Mouse (Mus musculus) myocyte (in vitro differentiated cells): ENCODE measurements around the gene Pawr. TPM values are rescaled to one million over a fixed set of nuclear protein-coding genes. Genes with fewer than 3 reads are reported as not detected.

Experiments used
- H3K27me3 ChIP-seq: one replicate; pipeline ENCODE4 v1.6.1; 2011; ENCODE audit not compliant: control insufficient read depth, insufficient read depth, insufficient read length
- H3K36me3 ChIP-seq: one replicate; pipeline ENCODE4 v1.6.1; 2011; ENCODE audit not compliant: control insufficient read depth, insufficient read depth
- H3K4me2 ChIP-seq: one replicate; pipeline ENCODE4 v1.6.1; 2011; ENCODE audit warnings: low read depth, control low read depth
- H3K4me3 ChIP-seq: one replicate; pipeline ENCODE4 v1.5.1; 2011; ENCODE audit warnings: mild to moderate bottlenecking, control low read depth, moderate library complexity
- H3K79me2 ChIP-seq: one replicate; pipeline ENCODE4 v1.6.1; 2011; ENCODE audit not compliant: control insufficient read depth, insufficient read depth
- H3ac ChIP-seq: one replicate; pipeline ENCODE4 v1.6.1; 2011; ENCODE audit not compliant: control insufficient read depth, insufficient read length
- CEBPB ChIP-seq: IDR thresholded peaks from 2 replicates; pipeline ENCODE4 v1.6.1; 2011; ENCODE audit warnings: mild to moderate bottlenecking, moderate library complexity; ENCODE audit not compliant: poor library complexity, insufficient read depth, severe bottlenecking
- E2F4 ChIP-seq: IDR thresholded peaks from one replicate; pipeline ENCODE4 v1.6.1; 2011; ENCODE audit warnings: mild to moderate bottlenecking, control low read depth, moderate library complexity; ENCODE audit not compliant: insufficient read depth
- MAX ChIP-seq: IDR thresholded peaks from one replicate; pipeline ENCODE4 v1.6.1; 2011; ENCODE audit warnings: low read depth, mild to moderate bottlenecking, control low read depth
- MYOD1 ChIP-seq, 3 experiments: IDR thresholded peaks; one replicate each; pipeline ENCODE4 v1.6.1; 2011; ENCODE audit warnings: control low read depth in 2 of 3, low read depth in 2 of 3, mild to moderate bottlenecking in 2 of 3, moderate library complexity in 1 of 3; ENCODE audit not compliant: insufficient read length in 2 of 3, control insufficient read depth in 1 of 3
- MYOG ChIP-seq, 3 experiments: IDR thresholded peaks; one replicate each; pipeline ENCODE4 v1.6.1; 2011; ENCODE audit warnings: control low read depth in 2 of 3, low read depth in 2 of 3, mild to moderate bottlenecking in 2 of 3; ENCODE audit not compliant: insufficient read length in 2 of 3, control insufficient read depth in 1 of 3, insufficient read depth in 1 of 3
- POLR2A ChIP-seq: IDR thresholded peaks from one replicate; pipeline ENCODE4 v1.6.1; 2011; ENCODE audit warnings: low read depth, mild to moderate bottlenecking, control low read depth, moderate library complexity; ENCODE audit not compliant: insufficient read length
- POLR2AphosphoS2 ChIP-seq: IDR thresholded peaks from one replicate; pipeline ENCODE4 v1.6.1; 2011; ENCODE audit warnings: low read depth, control low read depth; ENCODE audit not compliant: insufficient read length
- REST ChIP-seq: IDR thresholded peaks from one replicate; pipeline ENCODE4 v1.6.1; 2011; ENCODE audit warnings: mild to moderate bottlenecking, control low read depth, moderate library complexity; ENCODE audit not compliant: insufficient read depth, insufficient read length
- SRF ChIP-seq: IDR thresholded peaks from one replicate; pipeline ENCODE4 v1.6.1; 2011; ENCODE audit warnings: low read depth; ENCODE audit not compliant: control insufficient read depth, insufficient read length
- TCF12 ChIP-seq: IDR thresholded peaks from one replicate; pipeline ENCODE4 v1.6.1; 2011; ENCODE audit warnings: mild to moderate bottlenecking, control low read depth; ENCODE audit not compliant: poor library complexity, insufficient read depth, severe bottlenecking
- TCF3 ChIP-seq: IDR thresholded peaks from one replicate; pipeline ENCODE4 v1.6.1; 2011; ENCODE audit warnings: low read depth, control low read depth; ENCODE audit not compliant: insufficient read length
- USF1 ChIP-seq: IDR thresholded peaks from one replicate; pipeline ENCODE4 v1.6.1; 2011; ENCODE audit warnings: low read depth, mild to moderate bottlenecking, control low read depth, moderate library complexity
- polyA plus RNA-seq: library from polyadenylated mRNA; unstranded; fragments of >200 nt; fragmentation: generic; extraction: Trizol; gene quantifications from one replicate; pipeline ENCODE4 v1.2.1, GENCODE M21; 2012; ENCODE audit warnings: missing spikeins

Gene Pawr
- polyA plus RNA-seq, 1 experiment = 2.9 TPM

DNA sequence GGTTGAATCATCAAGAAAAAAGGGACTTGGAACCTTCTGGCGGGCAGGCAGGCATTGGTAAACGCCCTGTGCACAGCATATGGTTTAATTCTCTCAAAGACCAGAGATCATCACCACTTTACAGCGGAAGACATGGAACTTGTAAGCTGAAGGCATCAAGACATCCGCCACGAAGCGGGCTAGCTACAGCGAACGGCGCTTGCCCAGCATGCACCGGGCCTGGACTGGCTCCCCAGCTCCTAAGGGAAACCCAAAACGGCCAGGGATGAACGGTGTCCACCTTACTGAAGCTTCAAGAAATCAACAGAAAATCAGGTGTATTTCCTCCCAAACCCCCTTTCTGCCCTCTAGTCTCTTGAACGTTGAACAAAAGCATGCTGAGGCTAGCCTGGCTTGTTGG lies 33.7 kb upstream of the Pawr start:
- no peaks in the 10 kb centered on the region for H3K79me2 ChIP-seq
- H3K4me3 ChIP-seq = no peak overlapping the region
- H3ac ChIP-seq = no peak overlapping the region
- H3K4me2 ChIP-seq = no peak overlapping the region
- no peaks in the 10 kb centered on the region for H3K27me3 ChIP-seq
- no peaks in the 10 kb centered on the region for H3K36me3 ChIP-seq
- TF ChIP-seq POLR2A = no peak
- TF ChIP-seq USF1 = no peak
- no peak for TF ChIP-seq REST
- TF ChIP-seq CEBPB = no peak
- TF ChIP-seq TCF3 = no peak
- TF ChIP-seq MYOD1 (IDR thresholded peaks at IDR 0.05; ENCODE audit: control insufficient read depth in 1 of 3, insufficient read length in 2 of 3, low read depth in 2 of 3) = no peak
- no peak for TF ChIP-seq SRF
- TF ChIP-seq POLR2AphosphoS2 = no peak
- TF ChIP-seq TCF12 = no peak
- no peak for TF ChIP-seq MYOG (IDR thresholded peaks at IDR 0.05; ENCODE audit: control insufficient read depth in 1 of 3, insufficient read depth in 1 of 3, insufficient read length in 2 of 3, low read depth in 2 of 3)
- no peak for TF ChIP-seq MAX
- no peak for TF ChIP-seq E2F4

DNA sequence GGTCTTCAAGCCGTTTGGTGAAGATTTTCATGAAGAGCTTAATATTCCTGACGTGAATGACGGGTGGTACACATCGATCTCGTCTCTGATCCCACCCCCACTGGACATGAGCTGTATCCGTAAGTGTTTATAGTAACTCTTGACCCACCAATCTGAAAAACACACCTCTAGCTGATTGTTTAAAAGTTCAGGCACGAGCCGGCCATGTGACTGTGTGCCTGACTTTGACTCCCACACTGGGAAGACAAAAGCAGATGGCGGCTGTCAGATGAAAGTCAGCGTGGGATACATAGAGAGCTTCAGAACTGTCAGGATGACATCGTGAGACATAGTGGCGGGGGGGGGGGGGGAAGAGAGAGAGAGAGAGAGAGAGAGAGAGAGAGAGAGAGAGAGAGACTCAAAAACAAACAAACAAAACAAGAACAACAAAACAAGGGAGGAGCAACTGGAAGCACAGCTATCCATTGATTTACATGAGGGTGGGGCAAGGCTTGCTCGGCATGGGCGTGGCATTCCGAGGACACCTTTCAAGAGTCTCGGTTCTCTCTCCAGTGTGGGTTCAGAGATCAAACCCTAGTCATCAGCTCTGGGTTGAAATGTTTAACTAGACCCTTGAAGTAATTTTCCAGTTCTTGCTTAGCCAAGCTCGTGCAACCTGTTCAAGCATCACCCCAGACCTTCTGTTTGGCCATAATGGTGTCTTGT lies 32.9 kb upstream of the Pawr start:
- Histone ChIP-seq H3K4me3 (no peak overlapping the region), H3K36me3 (no peaks in the 10 kb centered on the region), H3K27me3 (no peaks in the 10 kb centered on the region), H3K79me2 (no peaks in the 10 kb centered on the region), H3ac (no peak overlapping the region), H3K4me2 (no peak overlapping the region)
- TF ChIP-seq SRF = no peak
- no peak for TF ChIP-seq MYOD1 (IDR thresholded peaks at IDR 0.05; ENCODE audit: control insufficient read depth in 1 of 3, insufficient read length in 2 of 3, low read depth in 2 of 3)
- no peak for TF ChIP-seq MYOG (IDR thresholded peaks at IDR 0.05; ENCODE audit: control insufficient read depth in 1 of 3, insufficient read depth in 1 of 3, insufficient read length in 2 of 3, low read depth in 2 of 3)
- TF ChIP-seq REST = no peak
- no peak for TF ChIP-seq POLR2A
- no peak for TF ChIP-seq TCF3
- TF ChIP-seq USF1 = no peak

DNA sequence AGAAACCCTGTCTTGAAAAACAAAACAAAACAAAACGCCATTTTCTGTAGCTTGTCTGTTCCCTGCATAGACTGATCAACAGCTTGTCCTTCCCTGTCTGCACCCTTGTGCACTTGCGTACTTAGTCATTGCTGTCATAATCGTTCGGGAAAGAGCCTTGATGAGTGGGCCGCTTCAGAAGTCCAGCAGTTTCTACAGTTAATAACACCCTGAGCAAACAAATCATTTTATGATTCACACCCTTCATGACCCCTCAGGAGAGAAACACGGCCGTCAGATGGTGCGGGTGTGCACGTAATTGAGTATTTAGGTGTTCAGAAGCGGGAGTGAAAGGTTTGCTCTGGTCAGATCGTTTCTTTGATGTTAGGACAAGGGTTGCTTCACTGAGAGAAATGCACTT lies 32.1 kb upstream of the Pawr start:
- no peaks in the 10 kb centered on the region for H3K36me3 ChIP-seq
- H3K4me3 ChIP-seq = no peak overlapping the region
- no peaks in the 10 kb centered on the region for H3K27me3 ChIP-seq
- H3K4me2 ChIP-seq = no peak overlapping the region
- H3K79me2 ChIP-seq = no peaks in the 10 kb centered on the region
- TF ChIP-seq MYOG (IDR thresholded peaks at IDR 0.05; ENCODE audit: control insufficient read depth in 1 of 3, insufficient read depth in 1 of 3, insufficient read length in 2 of 3, low read depth in 2 of 3) (no peak), E2F4 (no peak), SRF (no peak), POLR2A (no peak), TCF12 (no peak), POLR2AphosphoS2 (no peak), MAX (no peak), USF1 (no peak), REST (no peak), CEBPB (no peak), MYOD1 (IDR thresholded peaks at IDR 0.05; ENCODE audit: control insufficient read depth in 1 of 3, insufficient read length in 2 of 3, low read depth in 2 of 3) (no peak), TCF3 (no peak)
- no peak overlapping the region for H3ac ChIP-seq

DNA sequence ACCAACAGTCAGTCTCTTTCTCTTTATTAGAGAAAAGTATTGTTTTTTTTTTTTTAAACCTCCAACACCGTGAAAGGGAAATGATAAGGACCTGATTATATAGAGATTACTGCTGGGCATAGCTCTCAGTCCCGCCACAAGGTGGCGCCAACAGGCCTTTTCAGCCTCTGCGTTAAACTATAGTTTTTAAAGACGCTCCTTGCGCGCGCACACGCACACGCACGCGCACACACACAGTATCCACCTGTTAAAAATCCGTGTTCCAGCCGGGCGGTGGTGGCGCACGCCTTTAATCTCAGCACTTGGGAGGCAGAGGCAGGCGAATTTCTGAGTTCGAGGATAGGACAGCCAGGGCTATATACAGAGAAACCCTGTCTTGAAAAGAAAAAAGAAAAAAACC lies 31.1 kb upstream of the Pawr start:
- H3K79me2 ChIP-seq = no peaks in the 10 kb centered on the region
- peak overlapping the region; percentile 34 for H3K4me2 ChIP-seq
- H3K27me3 ChIP-seq = no peaks in the 10 kb centered on the region
- no peak overlapping the region for H3ac ChIP-seq
- TF ChIP-seq E2F4 (peak; percentile 45), CEBPB (no peak), MYOD1 (IDR thresholded peaks at IDR 0.05; ENCODE audit: control insufficient read depth in 1 of 3, insufficient read length in 2 of 3, low read depth in 2 of 3) (no peak), USF1 (no peak)
- no peak overlapping the region for H3K4me3 ChIP-seq
- no peaks in the 10 kb centered on the region for H3K36me3 ChIP-seq

DNA sequence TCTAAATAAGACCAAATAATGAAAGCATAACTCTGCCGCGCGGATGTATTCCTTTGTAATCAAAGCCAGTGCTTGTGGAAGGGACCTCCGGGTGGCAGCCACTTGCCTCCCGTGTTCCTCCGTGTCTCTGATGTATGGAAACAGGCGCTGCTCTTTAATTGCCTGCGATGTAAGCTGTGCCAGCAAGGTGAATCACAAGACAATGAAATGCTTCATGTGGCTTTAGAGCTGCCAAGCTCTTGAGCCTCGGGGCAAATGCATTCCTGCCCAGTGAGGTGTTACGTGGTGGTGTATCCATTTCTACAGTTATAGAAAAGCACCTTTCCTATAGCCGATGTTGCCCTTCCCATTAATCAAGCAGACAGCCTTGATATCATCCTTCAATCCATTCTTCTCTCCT lies 24.1 kb upstream of the Pawr start:
- no peak for TF ChIP-seq POLR2A

More for the DNA sequence above, 24.1 kb upstream of the Pawr start:
- Histone ChIP-seq H3K27me3 (no peaks in the 10 kb centered on the region), H3K4me3 (no peak overlapping the region), H3K79me2 (no peaks in the 10 kb centered on the region), H3K4me2 (no peak overlapping the region), H3K36me3 (no peaks in the 10 kb centered on the region), H3ac (no peak overlapping the region)
